Mouse (Mus musculus) stomach, postnatal 0 days (tissue): ENCODE results near the gene Tmc4. TPM values are rescaled to one million over a fixed set of nuclear protein-coding genes. Genes with fewer than 3 reads are reported as not detected.

Experiments used
- ATAC-seq: fragments of 200-750 bp; cut with Nextera tagmentation; 2 replicates; pipeline ENCODE4 v1.8.0; 2017; ENCODE audit not compliant: low FRiP score, low TSS enrichment
- DNase-seq: peaks from one replicate; pipeline ENCODE4 v3.0.0-alpha.2; 2016; ENCODE audit warnings: low spot score
- H3K27ac ChIP-seq: fragments of 300-500 bp; sonication (generic); replicated peaks from 2 replicates; pipeline ENCODE4 v1.5.1; 2014; ENCODE audit warnings: mild to moderate bottlenecking, control low read depth
- H3K27me3 ChIP-seq: fragments of 300-500 bp; sonication (generic); 2 replicates; pipeline ENCODE4 v1.6.1; 2014; ENCODE audit warnings: low read length; ENCODE audit not compliant: control insufficient read depth, insufficient read depth
- H3K36me3 ChIP-seq: fragments of 300-500 bp; sonication (generic); 2 replicates; pipeline ENCODE4 v1.6.1; 2014; ENCODE audit warnings: low read length, mixed read lengths; ENCODE audit not compliant: control insufficient read depth, insufficient read depth
- H3K4me1 ChIP-seq: fragments of 300-500 bp; sonication (generic); replicated peaks from 2 replicates; pipeline ENCODE4 v1.6.1; 2014; ENCODE audit warnings: antibody characterized with exemption; ENCODE audit not compliant: control insufficient read depth, insufficient read depth
- H3K4me2 ChIP-seq: fragments of 300-500 bp; sonication (generic); replicated peaks from 2 replicates; pipeline ENCODE4 v1.6.1; 2014; ENCODE audit warnings: low read depth, mild to moderate bottlenecking, control low read depth, moderate library complexity
- H3K4me3 ChIP-seq: fragments of 300-500 bp; sonication (generic); 2 replicates; pipeline ENCODE4 v1.5.1; 2014; ENCODE audit warnings: low read depth, low read length, control low read depth
- H3K9ac ChIP-seq: fragments of 300-500 bp; sonication (generic); 2 replicates; pipeline ENCODE4 v1.6.1; 2014; ENCODE audit warnings: mild to moderate bottlenecking, low read length, control low read depth, mixed read lengths
- H3K9me3 ChIP-seq: fragments of 300-500 bp; sonication (generic); 2 replicates; pipeline ENCODE4 v1.6.1; 2016; ENCODE audit warnings: low read length; ENCODE audit not compliant: control insufficient read depth
- CTCF ChIP-seq: IDR thresholded peaks from 2 replicates; pipeline ENCODE4 v1.5.1; 2016; ENCODE audit warnings: antibody characterized with exemption, low read depth, mild to moderate bottlenecking, moderate library complexity
- EP300 ChIP-seq: optimal IDR thresholded peaks from 2 replicates; pipeline ENCODE3; 2016; ENCODE audit warnings: antibody characterized with exemption
- WGBS: fragments of 180-500 bp; shearing (Covaris S2); extraction: QIAGEN DNeasy Blood & Tissue Kit; methylation state at CpG from one replicate; pipeline ENCODE4 v1.1.7; 2014; 5-methylcytosine and 5-hydroxymethylcytosine counted together
- polyA plus RNA-seq: library from polyadenylated mRNA; unstranded; fragments of >200 nt; fragmentation: Nextera tagmentation; extraction: Ambion mirVana; gene quantifications from 2 replicates; pipeline ENCODE4 v1.2.1, GENCODE M21; 2015

Tmc4 gene
- polyA plus RNA-seq, 1 experiment from 2014 or later, result 70.1 TPM

DNA sequence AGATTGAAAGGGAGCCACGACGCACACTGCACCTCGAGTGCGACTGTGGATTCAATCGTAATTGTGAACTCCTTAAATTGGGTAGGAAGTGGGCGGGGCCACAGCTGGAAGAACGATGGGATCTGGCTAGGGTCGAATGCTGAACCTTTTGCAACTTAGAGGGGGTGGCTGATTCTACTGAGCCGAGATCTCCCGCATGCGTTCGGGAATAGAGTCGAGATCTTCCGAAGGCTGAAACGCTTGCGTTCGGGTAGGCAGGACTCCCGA lies 16.4 kb upstream of the Tmc4 start:
- no peak for TF ChIP-seq EP300
- no peak for TF ChIP-seq CTCF
- DNase-seq (no peak), ATAC-seq (no peak)
- peak overlapping the region; percentile 83 for H3K4me3 ChIP-seq
- H3K9me3 ChIP-seq, result no peaks in the 10 kb centered on the region
- no peaks in the 10 kb centered on the region for H3K4me1 ChIP-seq
- WGBS, result 0% methylated on average over 18 of the region's 18 CpGs
- H3K36me3 ChIP-seq, result peaks cover 13% of the 10 kb centered on the region
- peak overlapping the region; percentile 77 for H3K9ac ChIP-seq
- H3K27ac ChIP-seq, result peak overlapping the region; percentile 95
- no peaks in the 10 kb centered on the region for H3K27me3 ChIP-seq
- H3K4me2 ChIP-seq, result peak overlapping the region; percentile 79

- no peak for TF ChIP-seq EP300
- TF ChIP-seq CTCF, result no peak
- Histone ChIP-seq H3K4me3 (peak within 1 kb of the TSS; percentile 83), H3K36me3 (peaks cover 12% of the 10 kb centered on the region; the same call in 1 of the 2 replicates), H3K9ac (peak within 1 kb of the TSS; percentile 84), H3K9me3 (no peaks in the 10 kb centered on the region), H3K4me1 (no peaks in the 10 kb centered on the region), H3K27me3 (no peaks in the 10 kb centered on the region), H3K27ac (peak within 1 kb of the TSS; percentile 95), H3K4me2 (peak within 1 kb of the TSS; percentile 91)
- peak; percentile 97 for DNase-seq
- ATAC-seq, result peak; percentile 92
- under 1% methylated on average over 55 of the region's 55 CpGs for WGBS
These were observed 15.8 kb upstream of the Tmc4 start, which contains the start of gene Mboat7 for GRCm38 (mm10) chr7:3692987-3693808. Mboat7 (minus strand) TSS chr7:3693523.

DNA sequence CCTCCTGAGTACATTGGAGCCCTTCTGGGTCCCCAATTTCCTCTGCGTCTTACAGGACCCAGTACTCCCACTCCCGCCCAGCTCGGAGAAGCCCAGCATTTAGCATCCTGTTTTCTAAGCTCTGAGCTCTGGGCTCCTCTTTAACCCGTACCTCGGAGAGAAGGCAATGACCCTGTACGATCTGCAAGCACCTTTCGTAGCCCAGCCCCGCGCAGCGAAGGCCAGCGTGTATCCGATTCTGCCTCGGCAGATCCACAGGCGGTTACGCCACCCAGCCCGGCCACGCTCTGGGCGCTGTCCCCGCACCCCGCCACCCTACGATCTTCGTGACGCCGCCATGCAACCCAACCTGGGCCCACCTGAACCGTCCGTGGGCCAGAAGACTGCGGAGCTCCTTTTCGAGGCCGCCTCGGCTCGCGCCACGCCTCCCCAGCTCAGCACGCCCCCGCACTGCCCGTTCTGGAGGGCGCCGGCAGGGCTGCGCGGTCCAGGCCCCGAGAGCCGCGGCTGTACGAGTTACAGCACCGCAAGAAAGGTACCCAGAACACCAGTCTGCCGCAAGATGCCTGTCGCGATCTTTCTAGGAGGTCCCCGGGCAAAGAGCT lies 15.1 kb upstream of the Tmc4 start, which contains the start of gene Tsen34:
Tsen34 (plus strand) TSS at position 482 of the 605 bp plus-strand sequence.
- TF ChIP-seq CTCF (0 out of 2 replicates have a peak, but pooled peaks have one; percentile 22), EP300 (no peak)
- Histone ChIP-seq H3K36me3 (peaks cover 9% of the 10 kb centered on the region; the same call in 1 of the 2 replicates), H3K9ac (peak within 1 kb of the TSS; percentile 84), H3K27ac (peak within 1 kb of the TSS; percentile 95), H3K27me3 (no peaks in the 10 kb centered on the region), H3K4me3 (peak within 1 kb of the TSS; percentile 83), H3K9me3 (no peaks in the 10 kb centered on the region), H3K4me2 (peak within 1 kb of the TSS; percentile 91), H3K4me1 (no peaks in the 10 kb centered on the region)
- no peak for ATAC-seq
- no peak for DNase-seq
- WGBS, result under 1% methylated on average over 47 of the region's 49 CpGs

DNA sequence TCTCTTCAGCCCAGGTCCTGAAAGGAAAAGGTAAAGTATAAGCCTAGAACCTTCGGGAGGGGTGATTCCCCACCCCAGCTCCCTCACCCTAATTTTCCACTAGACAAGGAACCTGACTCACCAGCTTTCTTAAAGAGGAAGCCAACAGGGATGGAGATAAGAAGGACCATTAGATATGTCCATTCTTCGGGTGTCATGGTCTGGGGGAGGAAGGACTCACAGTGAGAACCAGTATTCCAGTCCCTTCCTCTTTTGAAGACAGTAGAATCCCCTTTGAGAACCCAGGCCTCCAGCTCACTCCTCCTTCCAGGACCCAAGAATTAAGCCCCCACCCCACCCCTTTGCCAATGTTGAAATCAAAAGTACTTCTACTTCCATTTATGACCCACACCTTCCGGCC lies 14.6 kb upstream of the Tmc4 start:
- H3K36me3 ChIP-seq, result 0 out of 2 replicates have a peak, but pooled peaks cover 4% of the 10 kb centered on the region
- no peaks in the 10 kb centered on the region for H3K9me3 ChIP-seq
- 19% methylated on average over 3 of the region's 3 CpGs for WGBS
- H3K4me1 ChIP-seq, result no peaks in the 10 kb centered on the region
- DNase-seq (no peak), ATAC-seq (no peak)
- TF ChIP-seq EP300 (no peak), CTCF (no peak)
- H3K4me2 ChIP-seq, result peak overlapping the region; percentile 91
- H3K9ac ChIP-seq, result peak overlapping the region; percentile 84
- peak overlapping the region; percentile 83 for H3K4me3 ChIP-seq
- no peak overlapping the region for H3K27ac ChIP-seq
- no peaks in the 10 kb centered on the region for H3K27me3 ChIP-seq

- H3K36me3 ChIP-seq, result peaks cover 4% of the 10 kb centered on the region; the same call in 1 of the 2 replicates
These were observed 8.2 kb upstream of the Tmc4 start for GRCm38 (mm10) chr7:3685400-3686187.

More at GRCm38 (mm10) chr7:3685400-3686187, 8.2 kb upstream of the Tmc4 start:
- TF ChIP-seq CTCF, result no peak
- no peak for TF ChIP-seq EP300
- 87% methylated on average over 31 of the region's 31 CpGs for WGBS
- no peaks in the 10 kb centered on the region for H3K4me1 ChIP-seq
- H3K9ac ChIP-seq, result no peak overlapping the region
- DNase-seq, result no peak
- H3K9me3 ChIP-seq, result no peaks in the 10 kb centered on the region
- no peak overlapping the region for H3K4me2 ChIP-seq
- no peaks in the 10 kb centered on the region for H3K27me3 ChIP-seq
- no peak for ATAC-seq
- H3K27ac ChIP-seq, result no peak overlapping the region
- H3K4me3 ChIP-seq, result no peak overlapping the region
